Mouse (Mus musculus) adipose tissue, adult 10 weeks (tissue): Measurements from ENCODE around the gene Lpar5. TPM values are rescaled to one million over a fixed set of nuclear protein-coding genes. Genes with fewer than 3 reads are reported as not detected.

Experiments used
- polyA plus RNA-seq: library from polyadenylated mRNA; stranded (reverse); fragments of 350-450 nt; fragmentation: Illumina TruSeq; extraction: RNeasy Lipid Tissue Mini Kit (QIAGEN cat#74804); gene quantifications from one replicate; pipeline ENCODE4 v1.2.3, GENCODE M21; 2014; ENCODE audit warnings: low read depth, low replicate concordance

The Lpar5 gene
- polyA plus RNA-seq: 2.3 TPM

DNA sequence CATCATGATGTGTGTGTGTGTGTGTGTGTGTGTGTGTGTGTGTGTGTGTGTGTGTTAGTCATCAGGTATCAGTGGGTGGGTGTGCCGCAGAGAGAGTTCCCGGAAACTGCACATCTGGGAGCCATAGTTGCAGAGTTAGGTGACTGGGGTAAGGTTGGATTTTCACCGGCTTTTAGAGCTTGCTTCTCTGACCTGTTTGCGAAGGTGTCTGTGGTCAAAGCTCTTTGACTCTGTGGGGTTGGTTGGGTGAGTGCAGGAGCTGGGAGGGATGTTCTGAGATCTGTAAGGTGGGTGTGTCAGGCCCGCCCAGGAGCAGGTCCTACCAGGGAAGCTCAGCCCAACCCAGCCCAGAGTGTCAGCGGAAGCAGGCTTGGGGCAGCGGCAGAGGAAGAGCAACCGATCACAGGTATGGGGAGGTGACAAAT is at the start of gene Lpar5:
TSS of gene Lpar5 (plus strand) at position 350 of the 425 bp plus-strand sequence.

DNA sequence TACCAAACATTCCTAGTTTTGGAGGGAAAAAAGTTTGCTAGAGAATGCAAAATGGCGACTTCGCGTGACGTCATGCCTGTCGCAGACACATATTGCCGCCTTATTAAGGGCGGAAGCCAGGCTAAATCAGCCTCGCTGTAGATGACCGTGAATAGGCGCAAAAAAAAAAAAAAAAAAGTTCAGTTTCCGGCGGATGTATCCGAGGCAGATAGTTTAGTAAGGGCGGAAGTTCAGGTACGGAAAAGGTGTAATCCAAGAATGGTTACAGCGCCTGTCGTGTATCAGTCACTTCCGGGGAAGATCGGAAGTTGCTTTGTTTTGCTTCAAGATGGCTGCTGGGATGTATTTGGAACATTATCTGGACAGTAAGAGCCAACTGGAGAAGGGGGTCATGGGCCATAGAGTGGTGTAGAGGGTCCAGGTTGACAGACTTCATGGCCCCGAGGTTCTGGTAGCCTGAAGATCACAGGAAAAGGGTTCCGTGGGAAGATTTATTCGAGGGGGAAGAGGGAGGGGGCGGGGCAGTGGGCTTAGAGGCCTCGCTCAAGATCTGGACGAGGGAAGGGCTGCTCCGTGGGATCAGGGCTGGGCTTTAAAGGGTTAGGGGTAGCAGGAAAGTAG is 28.1 kb upstream of the Lpar5 start, which contains the start of gene Ing4:
TSS of gene Ing4 (plus strand) at position 228 of the 621 bp plus-strand sequence.

DNA sequence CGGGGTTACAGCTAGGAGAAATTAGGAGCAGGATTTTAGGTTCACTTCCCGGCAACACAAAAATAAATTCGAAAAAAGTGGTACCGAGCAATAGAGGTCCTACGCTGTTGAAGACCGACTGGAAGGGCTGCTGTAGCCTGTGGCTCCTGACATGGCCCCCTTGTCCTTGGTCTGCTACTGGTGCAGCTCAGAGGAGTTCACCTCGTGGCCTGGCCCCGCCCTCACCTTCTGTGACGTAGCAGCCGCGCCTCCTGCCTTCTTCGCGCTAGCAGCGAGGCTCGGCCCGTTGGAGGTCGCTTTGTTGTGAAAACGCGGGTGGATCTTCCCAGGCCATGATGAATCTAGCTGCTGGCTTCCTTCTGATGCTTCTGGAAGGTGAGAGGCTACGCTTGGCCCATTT is 18.0 kb upstream of the Lpar5 start, which contains the start of gene Acrbp:
TSS of gene Acrbp (plus strand) at position 12 of the 400 bp plus-strand sequence.

DNA sequence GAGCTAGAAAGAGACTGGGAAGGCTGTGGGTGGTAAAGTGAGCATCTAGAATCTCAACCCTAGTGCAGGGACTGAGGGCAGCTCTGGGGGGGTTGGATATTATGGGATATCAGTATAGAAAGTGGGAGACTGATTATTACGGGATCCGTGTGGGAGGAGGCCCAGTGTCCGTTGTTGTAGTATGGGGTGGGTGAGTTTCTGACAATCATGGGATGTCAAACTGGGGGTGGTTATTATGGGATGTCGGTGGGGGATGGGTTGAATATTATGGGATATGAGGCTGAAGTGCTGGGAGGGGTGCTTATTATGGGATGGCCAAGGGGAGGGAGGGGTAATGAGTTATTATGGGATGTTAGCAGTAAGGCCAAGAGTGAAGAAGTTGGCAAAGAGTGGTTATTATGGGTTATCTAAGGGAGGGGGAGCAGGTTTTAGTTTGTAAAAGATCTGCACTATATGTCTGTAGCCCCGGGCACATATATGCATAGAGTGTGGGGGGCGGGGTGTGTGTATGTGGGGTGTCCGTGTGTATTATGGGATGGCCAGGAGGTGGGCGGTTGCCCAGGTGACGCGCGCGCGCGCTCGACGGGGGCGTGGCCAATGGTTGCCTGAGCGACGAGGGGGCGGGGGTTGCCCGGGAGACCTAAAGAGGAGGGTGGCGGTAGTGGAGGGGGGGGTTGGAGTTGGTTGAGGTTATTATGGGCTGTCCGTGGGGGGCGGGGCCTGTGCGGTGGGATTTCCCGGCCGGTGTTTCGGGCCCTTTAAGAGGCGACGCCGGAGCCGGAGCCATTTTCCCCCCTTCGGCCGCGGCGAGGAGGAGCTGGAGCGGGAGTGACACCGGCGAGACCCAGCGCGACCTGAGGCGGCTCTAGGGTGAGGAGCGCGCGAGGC is 27.9 kb downstream of the Lpar5 start, which contains the start of gene Chd4:
TSS of gene Chd4 (plus strand) at position 591 of the 888 bp plus-strand sequence.

DNA sequence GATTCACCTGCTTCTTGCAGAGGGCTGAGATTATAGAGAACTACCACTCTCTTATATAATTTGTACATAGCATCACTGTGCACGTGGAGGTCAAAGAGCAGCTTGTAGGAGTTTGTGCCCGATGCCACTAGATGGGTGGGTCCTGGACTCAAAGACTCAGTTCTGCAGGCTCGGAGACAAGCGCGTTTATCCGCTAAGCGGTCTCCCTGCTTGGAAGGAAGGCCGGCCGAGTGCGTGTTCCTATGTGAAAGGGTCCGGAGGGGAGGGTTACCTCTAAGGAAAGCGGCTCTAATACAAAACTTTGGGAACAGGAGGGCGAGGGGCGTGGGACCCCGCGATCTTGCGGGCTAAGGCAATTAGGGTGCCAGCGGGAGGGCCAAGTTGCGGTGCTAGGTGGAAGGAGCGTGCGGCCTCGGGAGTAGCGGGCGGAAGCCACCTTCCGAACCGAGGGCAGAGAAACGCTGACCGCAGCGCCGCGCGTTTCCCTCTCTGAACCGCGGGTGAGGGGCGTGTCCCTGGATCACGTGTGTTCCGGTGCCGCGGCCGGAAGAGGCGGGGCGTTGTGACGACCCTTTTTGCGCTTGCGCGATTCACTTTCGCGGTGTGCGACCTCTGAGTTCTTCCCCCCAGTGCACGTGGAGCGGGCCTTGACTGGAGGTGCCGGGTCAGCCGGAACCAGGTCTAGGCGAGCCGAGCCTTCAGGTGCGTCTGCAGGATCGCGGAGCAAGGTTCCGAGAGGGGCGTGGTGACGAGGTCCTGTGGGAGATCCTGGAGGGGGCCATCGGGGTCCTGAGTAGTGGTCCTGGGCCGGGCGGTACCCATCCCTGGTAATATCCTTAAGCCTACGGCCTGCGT is 63.8 kb downstream of the Lpar5 start, which contains the start of gene Nop2:
TSS of gene Nop2 (plus strand) at position 608 of the 855 bp plus-strand sequence.

Other genes starting within 250 kb of the Lpar5 start
- gene Usp5, start 238.4 kb upstream of the Lpar5 start, polyA plus RNA-seq: 84.1 TPM
- gene Cdca3, start 238.4 kb upstream of the Lpar5 start, polyA plus RNA-seq: 9.8 TPM
- gene Gnb3, start 227.6 kb upstream of the Lpar5 start, polyA plus RNA-seq: not detected
- gene P3h3, start 210.2 kb upstream of the Lpar5 start, polyA plus RNA-seq: 18.1 TPM
- gene Gpr162, start 203.9 kb upstream of the Lpar5 start, polyA plus RNA-seq: 1.5 TPM
- gene Cd4, start 179.7 kb upstream of the Lpar5 start, polyA plus RNA-seq: 1.8 TPM
- gene Lag3, start 156.2 kb upstream of the Lpar5 start, polyA plus RNA-seq: 2.3 TPM
- 493 TPM for gene Ptms, start 147.8 kb upstream of the Lpar5 start, polyA plus RNA-seq
- gene Mlf2, start 136.5 kb upstream of the Lpar5 start, polyA plus RNA-seq: 206 TPM
- 105 TPM for gene Cops7a, start 102.4 kb upstream of the Lpar5 start, polyA plus RNA-seq
- gene Pianp, start 71.2 kb upstream of the Lpar5 start, polyA plus RNA-seq: 2.8 TPM
- gene Zfp384, start 58.8 kb upstream of the Lpar5 start, polyA plus RNA-seq: 34.8 TPM
- gene Ing4, start 28.2 kb upstream of the Lpar5 start, polyA plus RNA-seq: 58.4 TPM
- gene Acrbp, start 18.2 kb upstream of the Lpar5 start, polyA plus RNA-seq: 28.7 TPM
- gene Chd4, start 28.1 kb downstream of the Lpar5 start, polyA plus RNA-seq: 128 TPM
- gene Nop2, start 64.0 kb downstream of the Lpar5 start, polyA plus RNA-seq: 15.1 TPM
- 12.2 TPM for gene Iffo1, start 77.3 kb downstream of the Lpar5 start, polyA plus RNA-seq
- 871 TPM for gene Gapdh, start 98.5 kb downstream of the Lpar5 start, polyA plus RNA-seq
- 10.9 TPM for gene Ncapd2, start 123.8 kb downstream of the Lpar5 start, polyA plus RNA-seq
- gene Mrpl51, start 123.9 kb downstream of the Lpar5 start, polyA plus RNA-seq: 122 TPM
- gene Vamp1, start 147.6 kb downstream of the Lpar5 start, polyA plus RNA-seq: 32.0 TPM
- 22.8 TPM for gene Tapbpl, start 163.9 kb downstream of the Lpar5 start, polyA plus RNA-seq
- gene Cd27, start 169.1 kb downstream of the Lpar5 start, polyA plus RNA-seq: 1.2 TPM
- gene Tuba3a, start 218.1 kb downstream of the Lpar5 start, polyA plus RNA-seq: 21.6 TPM
- 65.7 TPM for gene Ltbr, start 246.0 kb downstream of the Lpar5 start, polyA plus RNA-seq